Mouse (Mus musculus): ENCODE results near the gene Vmn1r36. TPM values are rescaled to one million over a fixed set of nuclear protein-coding genes. Genes with fewer than 3 reads are reported as not detected.
"Not testable (repeated sequence)": the region's sequence is repeated elsewhere in the genome, so short reads cannot be mapped to it uniquely, and the experiment has no call there.

The Vmn1r36 gene
- not detected for total RNA-seq (2021)

- DNase-seq (ENCODE audit: low spot score in 2 of 2); intact Hi-C loops (cut with DNase I): not testable (repeated sequence)
Observed at GRCm38 (mm10) chr6:66719068-66719467, at the start of gene Vmn1r36. Gene Vmn1r36 (minus strand): TSS chr6:66719168.

DNA sequence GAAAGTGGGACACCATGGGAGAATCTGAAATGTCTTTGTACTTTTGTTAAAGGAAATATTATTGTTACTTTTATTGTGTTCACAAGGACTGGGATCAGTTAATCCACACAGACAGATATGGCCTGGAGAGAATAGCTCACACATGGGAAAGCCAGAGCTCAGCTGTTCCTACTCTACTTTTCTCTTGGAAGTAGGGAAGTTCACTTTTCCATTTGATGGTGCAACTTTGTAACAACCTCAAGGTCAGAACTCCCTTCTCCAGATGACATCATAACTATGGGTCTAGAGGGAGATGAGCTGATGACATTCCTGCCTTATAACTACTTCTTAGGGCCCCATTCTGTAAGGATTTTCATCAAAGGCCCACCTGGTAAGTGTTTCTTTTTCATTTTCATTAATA lies 10.1 kb upstream of the Vmn1r36 start, which contains the start of gene Vmn1r37:
Gene Vmn1r37 (plus strand): TSS at position 301 of the 400 bp plus-strand sequence.
- intact Hi-C loops (cut with DNase I); DNase-seq (ENCODE audit: low spot score in 2 of 2): not testable (repeated sequence)

DNA sequence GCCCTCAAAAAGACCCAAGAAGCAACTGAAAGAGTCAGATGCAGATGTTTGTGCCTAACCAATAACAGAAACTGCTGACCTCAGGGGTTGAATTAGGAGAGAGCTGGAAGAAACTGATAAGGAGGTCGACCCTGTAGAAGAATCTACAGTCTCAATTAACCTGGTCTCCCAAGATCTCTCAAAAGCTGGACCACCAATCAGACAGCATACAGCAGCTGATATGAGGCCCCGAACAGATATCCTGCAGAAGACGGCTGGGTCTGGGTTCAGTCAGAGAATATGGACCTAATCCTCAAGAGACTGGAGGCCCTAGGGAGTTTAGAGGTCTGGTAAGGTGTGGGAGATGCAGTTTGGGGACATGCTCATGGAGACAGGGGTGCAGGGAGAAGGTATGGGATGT lies 5.1 kb downstream of the Vmn1r36 start:
- intact Hi-C loops (cut with DNase I): no loop called here
- no peak for DNase-seq (ENCODE audit: low spot score in 2 of 2)

GRCm38 (mm10) chr6:66708901-66709300 lies 10.1 kb downstream of the Vmn1r36 start:
- intact Hi-C loops (cut with DNase I): no loop called here
- no peak for DNase-seq (ENCODE audit: low spot score in 2 of 2)

DNA sequence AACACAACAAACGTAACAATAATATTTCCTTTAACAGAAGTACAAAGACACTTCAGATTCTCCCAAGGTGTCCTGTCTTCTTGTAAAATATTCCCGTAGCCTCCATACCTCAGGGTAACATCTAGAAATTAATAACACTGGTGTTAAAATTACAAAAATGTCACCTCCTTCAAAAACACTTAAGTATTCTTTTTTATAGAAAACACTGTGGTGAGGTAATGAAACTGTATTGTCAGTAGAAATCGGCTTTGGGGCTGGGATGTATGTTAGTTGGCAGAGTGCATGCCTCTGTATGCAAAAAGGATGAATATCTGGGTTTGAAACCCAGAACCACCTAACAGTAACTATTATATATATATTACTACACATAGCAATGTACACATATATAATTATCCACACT lies 33.2 kb downstream of the Vmn1r36 start, which contains the start of gene Vmn1r35:
Gene Vmn1r35 (minus strand): TSS at position 101 of the 400 bp plus-strand sequence.
- intact Hi-C loops (cut with DNase I): no loop called here
- DNase-seq (ENCODE audit: low spot score in 2 of 2): no peak

Other genes starting within 250 kb of the Vmn1r36 start
- 1 to 10 TPM; 8.5 to 8.9 TPM for gene Mad2l1, start 183.8 kb downstream of the Vmn1r36 start, total RNA-seq (2021)
- not detected for gene Vmn1r32, start 159.1 kb downstream of the Vmn1r36 start, total RNA-seq (2021)
- not detected for gene Vmn1r33, start 100.9 kb downstream of the Vmn1r36 start, total RNA-seq (2021)
- not detected for gene Vmn1r34, start 75.3 kb downstream of the Vmn1r36 start, total RNA-seq (2021)
- gene Vmn1r35, start 33.3 kb downstream of the Vmn1r36 start, total RNA-seq (2021): not detected
- not detected for gene Vmn1r37, start 10.2 kb upstream of the Vmn1r36 start, total RNA-seq (2021)
- gene Vmn1r38, start 63.5 kb upstream of the Vmn1r36 start, total RNA-seq (2021): not detected
- not detected for gene Vmn1r39, start 91.4 kb upstream of the Vmn1r36 start, total RNA-seq (2021)
- gene Gng12, start 177.2 kb upstream of the Vmn1r36 start, total RNA-seq (2021): 10 to 100 TPM; 59.4 to 67.0 TPM

Data from left cerebral cortex, postnatal 25 days (tissue).